In genomic region chr10:93509532-93510153, GRCm38 (mm10) we compare ENCODE assay signal across 18 mouse cellular contexts. TPM values are rescaled to one million over a fixed set of nuclear protein-coding genes. Genes with fewer than 3 reads are reported as not detected.
DNase-seq lines count a peak whose midpoint lies in the region.
"Had no signal": no experiment of that assay in that cellular context is flagged by ENCODE, and none has a peak within 500 bp of the region (broad histone marks: within the 10 kb centered on the region; RNA-seq: fewer than 3 reads in every experiment).

No protein-coding gene starts in this region.

- peak; percentile 66 for DNase-seq in heart, adult 11 months
- DNase-seq in heart, postnatal 10 days: no peak
- DNase-seq in urinary bladder, adult 18-20 months (ENCODE audit: low spot score in 2 of 2): peak; percentile 31 to 44
- no peak for DNase-seq in urinary bladder, postnatal 25 days (ENCODE audit: low spot score)
- DNase-seq in 416B (ENCODE audit: low read depth): peak; percentile 71
- peak; percentile 74 for DNase-seq in fat pad, adult 2 months (ENCODE audit: extremely low read depth, low read depth, low spot score)
- no peak for DNase-seq in layer of hippocampus, adult 8-10 months (ENCODE audit: low spot score in 2 of 2)
- DNase-seq: adrenal gland, adult 8-10 months; adrenal gland, postnatal 25 days; cerebellum, adult 18-20 months; cerebellum, adult 9-10 months; cerebellum, postnatal 14 days; gastrocnemius, postnatal 10 days; gastrocnemius, postnatal 36 days; heart, postnatal 36 days had no signal

- intact Hi-C loops in heart, postnatal 10 days (cut with DNase I): no loop called here

RNA-seq across cellular contexts. Expression of gene Hal, which starts 21.1 kb away (rescaled TPM):
- not detected for total RNA-seq in heart, postnatal 10 days (2021)
- under 1 TPM; 0.16 to 0.75 (median 0.46) TPM for total RNA-seq in layer of hippocampus, adult 8-10 months (2022)

RNA-seq across cellular contexts. Expression of gene Amdhd1, which starts 30.2 kb away (rescaled TPM):
- total RNA-seq in heart, postnatal 10 days (2021): under 1 TPM in 1 of 2 experiments, not detected in 1; 0.10 TPM
- total RNA-seq in layer of hippocampus, adult 8-10 months (2022): under 1 TPM; 0.25 to 0.52 (median 0.34) TPM
- total RNA-seq: adrenal gland, postnatal 25 days; gastrocnemius, postnatal 36 days; granulocyte monocyte progenitor cell, adult 5-6 weeks; heart, adult 8-10 months; heart, postnatal 36 days had no signal

RNA-seq across cellular contexts. Expression of gene Ccdc38, which starts 30.8 kb away (rescaled TPM):
- not detected for total RNA-seq in heart, postnatal 10 days (2021)
- total RNA-seq in layer of hippocampus, adult 8-10 months (2022): under 1 TPM in 1 of 4 experiments, not detected in 3; 0.14 TPM
- total RNA-seq: adrenal gland, postnatal 25 days; gastrocnemius, adult 18-20 months; heart, adult 8-10 months; heart, postnatal 36 days had no signal

RNA-seq across cellular contexts. Expression of gene Lta4h, which starts 56.4 kb away (rescaled TPM):
- total RNA-seq in heart, postnatal 10 days (2021): 10 to 100 TPM; 55.5 to 65.4 TPM
- total RNA-seq in layer of hippocampus, adult 8-10 months (2022): 10 to 100 TPM; 55.0 to 62.8 (median 60.4) TPM

Comparison
In these comparisons a context has a peak if more than half of its experiments do, and no peak if none do; other contexts are left out.
1. DNase-seq: peak in heart, adult 11 months (single experiment), urinary bladder, adult 18-20 months (2 of 2), 416B (single experiment) and fat pad, adult 2 months (single experiment); none in heart, postnatal 10 days (0 of 2), urinary bladder, postnatal 25 days (single experiment) and layer of hippocampus, adult 8-10 months (0 of 2).